Mouse (Mus musculus) spleen, adult 12 weeks (tissue): Measurements from ENCODE around the gene Mrpl14.

Experiments used
- DNase-seq: peaks from one replicate; pipeline ENCODE4 v3.0.0; 2022; ENCODE audit warnings: low spot score

Gene Mrpl14

DNA sequence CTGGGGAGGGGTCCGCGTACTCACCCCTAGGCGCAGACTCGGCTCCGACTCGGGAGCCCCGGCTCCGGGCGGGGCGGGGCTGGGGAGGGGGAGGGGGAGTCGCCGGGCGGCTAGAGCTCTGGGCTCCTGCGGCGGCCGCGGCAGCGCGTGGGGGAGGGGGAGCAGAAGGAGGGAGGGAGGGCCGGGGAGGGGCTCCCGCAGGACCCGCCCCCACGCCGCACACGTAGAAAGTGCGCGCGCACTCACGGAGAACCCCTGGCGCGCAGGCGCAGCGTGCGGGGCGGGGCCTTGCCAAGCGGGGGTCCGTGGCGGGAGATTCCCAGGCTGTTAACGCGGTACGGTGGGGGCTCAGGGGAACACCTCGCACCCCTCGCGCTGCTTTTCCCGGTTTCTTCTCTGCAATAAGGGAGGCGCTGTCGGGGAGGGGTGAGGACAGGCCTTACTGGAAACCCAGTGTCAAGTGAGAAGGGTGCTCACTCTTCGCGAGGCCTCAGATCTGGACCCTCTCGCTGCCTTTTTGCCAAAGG, at the start of gene Mrpl14:
Mrpl14 (plus strand) TSS at position 230 of the 527 bp plus-strand sequence.
- peak; percentile 82 for DNase-seq

DNA sequence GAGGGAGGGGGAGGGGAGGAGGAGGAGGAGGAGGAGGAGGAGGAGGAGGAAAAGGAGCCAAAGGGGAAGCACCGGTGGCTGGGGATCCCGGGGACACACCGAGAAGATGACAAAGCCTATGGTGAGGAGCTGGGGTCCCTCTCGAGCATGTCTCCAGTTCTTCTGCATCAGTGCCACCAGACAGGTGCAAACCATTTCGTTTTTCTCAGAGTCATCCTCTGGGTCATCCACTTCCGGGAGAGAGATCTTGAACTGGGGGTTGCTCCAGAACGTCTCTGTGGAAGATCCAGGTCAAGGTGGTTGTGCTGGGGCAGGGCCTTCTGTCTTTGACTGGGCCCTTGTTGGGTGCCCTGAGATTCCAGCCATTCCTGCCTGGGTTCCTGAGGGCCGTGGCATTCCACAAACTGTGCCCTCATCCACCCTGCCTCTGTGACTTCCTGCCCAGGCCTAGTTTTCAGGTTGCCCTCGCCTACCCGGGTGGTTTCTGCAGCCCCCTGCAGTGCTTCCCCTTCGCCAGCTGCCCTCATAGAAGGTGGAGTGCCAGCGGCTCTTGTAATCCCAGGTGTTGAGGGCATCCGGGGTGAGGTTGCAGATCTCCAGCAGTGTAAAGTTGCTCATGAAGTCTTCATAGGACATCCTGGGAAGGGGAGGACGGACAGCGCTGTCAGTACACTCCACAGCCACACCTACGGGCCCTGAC, 47.4 kb upstream of the Mrpl14 start:
- DNase-seq, result no peak

DNA sequence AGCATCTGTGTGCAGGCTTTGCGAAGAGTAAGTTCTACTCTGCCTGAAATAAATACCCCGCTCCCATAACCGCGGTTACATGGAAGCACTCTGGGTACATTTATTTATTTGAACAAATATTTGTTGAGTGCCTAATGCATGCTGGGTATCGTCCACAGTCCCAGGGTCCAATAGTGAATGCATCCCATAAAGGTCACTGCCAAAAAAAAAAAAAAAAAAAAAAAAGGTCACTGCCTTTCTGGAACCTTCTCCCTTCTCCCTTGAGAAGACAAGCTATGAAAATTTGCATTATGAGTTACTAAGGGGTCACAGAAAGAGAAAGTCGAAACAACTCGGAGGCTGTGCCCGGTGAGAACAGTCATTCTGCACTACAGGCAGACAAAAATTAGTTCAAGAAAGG, 44.1 kb upstream of the Mrpl14 start:
- DNase-seq, result no peak

DNA sequence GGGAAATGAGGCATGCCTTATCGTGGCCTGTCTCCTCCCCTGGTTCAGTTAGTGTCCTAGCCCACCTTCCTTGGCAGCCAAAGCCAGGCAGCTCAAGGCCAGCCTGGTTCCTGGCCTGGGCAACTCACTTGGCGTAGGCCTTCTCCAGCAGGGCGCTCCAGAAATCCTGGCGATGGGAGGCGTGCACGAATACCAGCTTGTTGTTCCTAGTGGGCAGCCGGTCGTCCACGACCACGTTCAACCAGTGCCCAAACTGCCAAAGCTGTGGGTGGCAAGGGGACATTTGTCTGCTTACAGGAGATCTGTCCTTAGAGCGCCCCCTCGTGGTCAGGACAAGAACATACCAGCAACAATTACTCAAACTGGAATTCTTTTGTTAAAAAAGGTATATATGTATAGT, 43.4 kb upstream of the Mrpl14 start:
- DNase-seq, result peak; percentile 51

DNA sequence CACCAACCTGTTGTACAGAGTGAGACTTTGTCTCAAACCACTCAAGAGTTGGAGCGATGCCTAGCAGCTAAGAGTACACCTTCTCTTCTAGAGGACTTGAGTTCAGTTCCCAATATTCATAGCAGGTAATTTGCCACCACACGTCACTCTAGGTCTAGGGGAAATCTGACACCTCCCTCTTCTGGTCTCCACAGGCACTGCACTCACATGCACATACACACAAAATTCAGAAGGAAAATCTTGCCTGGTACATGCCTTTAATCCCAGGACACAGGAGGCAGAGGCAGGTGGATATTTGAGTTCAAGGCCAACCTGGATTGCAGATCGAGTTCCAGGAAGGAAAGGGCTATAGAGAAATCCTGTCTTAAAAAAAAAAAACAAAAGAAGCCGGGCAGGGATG, 41.9 kb upstream of the Mrpl14 start:
- DNase-seq, result no peak

DNA sequence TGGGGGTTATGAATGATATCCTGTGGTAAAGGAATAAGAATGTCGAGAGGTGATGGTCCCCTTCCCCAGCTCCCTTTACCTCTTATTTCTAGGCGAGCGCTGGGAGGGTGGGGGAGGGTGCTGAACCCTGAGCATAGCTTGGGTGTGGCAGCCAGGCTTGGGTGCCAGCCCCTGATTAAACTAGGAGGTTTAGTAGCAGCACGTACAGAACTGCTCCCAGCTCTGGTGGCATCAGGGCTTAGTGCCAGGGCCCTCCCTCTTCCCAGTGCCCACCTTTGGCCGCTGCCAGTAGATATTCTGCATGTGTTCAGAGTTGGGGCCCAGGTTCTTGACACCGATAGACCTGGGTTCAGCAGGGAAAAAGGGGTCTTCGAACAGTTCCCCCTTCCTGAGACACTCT, 32.9 kb upstream of the Mrpl14 start:
- no peak for DNase-seq

DNA sequence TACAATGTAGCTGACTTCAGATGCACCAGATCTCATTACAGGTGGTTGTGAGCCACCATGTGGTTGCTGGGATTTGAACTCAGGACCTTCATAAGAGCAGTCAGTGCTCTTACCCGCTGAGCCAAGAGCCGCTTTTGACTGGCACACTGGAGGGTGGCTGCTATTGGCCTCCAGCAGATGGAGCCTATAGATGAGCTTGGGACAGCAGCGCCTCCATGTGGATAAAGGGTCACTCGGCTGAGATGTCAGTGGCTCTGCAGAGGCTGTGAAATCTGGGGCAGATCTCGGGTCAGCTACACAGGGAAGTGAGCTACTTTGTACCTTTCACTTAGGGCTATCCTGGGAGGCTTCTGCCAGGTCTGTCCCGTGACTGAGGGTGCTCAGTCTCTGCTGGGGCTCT, 30.3 kb upstream of the Mrpl14 start:
- DNase-seq, result no peak

DNA sequence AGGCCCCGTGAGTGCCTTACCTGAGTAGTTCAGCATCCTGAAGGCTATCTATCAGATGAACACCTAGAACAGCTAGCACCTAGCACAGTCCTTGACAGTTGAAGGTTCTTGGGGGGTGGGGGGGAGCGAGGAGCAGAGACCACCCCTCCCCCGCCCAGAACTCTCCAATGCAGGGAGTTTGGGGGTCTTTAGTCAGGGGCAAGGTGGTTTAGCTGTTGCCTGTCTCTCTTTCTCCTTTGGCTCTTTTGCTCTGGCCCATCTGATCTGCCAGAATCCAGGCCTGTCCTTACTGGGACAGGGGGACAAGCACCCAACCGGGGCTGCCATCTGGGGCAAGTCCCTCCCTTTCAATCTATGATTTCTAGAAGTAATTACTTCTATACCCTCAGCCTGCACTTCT, 26.9 kb upstream of the Mrpl14 start, which contains the start of gene Capn11:
Capn11 (minus strand) TSS at position 101 of the 400 bp plus-strand sequence.
- no peak for DNase-seq

DNA sequence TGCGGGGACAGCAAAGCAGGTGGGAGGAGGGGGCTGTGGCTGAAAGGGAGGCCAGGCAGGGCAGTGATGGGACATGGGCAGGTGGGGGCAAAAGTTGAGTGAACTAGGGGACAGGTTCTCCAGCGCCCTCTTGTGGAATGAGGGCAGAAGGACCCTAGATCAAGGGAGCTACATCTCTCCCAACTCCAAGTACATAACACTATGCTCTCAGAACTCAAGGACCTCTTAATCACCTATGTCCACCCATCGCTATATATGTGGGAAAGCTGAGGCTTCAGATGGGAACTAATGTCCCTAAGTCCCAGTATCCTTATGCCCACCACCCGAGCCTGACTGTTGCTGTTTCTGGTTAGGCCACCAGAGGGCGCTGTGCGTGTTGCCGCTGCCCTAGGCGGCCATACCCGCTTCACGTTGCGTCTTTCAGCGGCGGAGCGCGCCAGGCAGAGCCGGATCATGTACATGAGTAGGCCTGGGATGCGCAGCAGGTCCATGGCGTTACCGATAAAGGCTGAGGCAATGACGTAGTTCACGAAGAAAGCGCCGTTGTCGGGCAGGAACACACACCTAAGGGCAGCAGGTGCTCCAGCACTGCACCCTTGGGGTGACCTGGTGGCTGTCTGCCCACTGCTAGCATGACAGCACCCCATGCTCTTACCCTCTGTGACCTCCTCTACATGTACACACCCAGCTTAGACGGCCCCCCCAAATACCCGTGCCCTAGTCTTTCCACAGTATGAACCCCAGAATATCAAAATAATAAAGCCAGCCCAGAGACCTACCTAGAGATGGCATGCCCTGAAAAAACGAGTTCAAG, 22.8 kb upstream of the Mrpl14 start:
- DNase-seq, result peak; percentile 69

DNA sequence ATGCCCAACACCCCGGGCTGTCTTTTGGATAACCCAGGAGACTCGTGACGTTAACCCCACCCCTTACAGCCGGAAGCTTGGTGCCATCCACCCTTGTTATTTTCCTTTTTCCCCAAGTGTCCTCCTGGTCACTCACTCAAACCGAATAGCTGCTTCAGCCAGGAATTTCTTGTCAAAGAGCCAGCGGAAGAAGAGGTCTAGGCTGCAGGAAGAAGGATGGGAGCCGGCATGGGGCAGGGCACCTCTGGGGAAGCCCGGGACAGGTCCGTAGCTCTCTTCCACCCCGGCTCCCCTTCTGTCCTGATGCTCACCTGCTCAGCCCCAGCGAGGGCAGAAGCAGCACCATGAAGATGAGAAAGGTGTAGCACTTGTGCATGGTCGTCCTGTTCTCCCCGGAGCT, 21.5 kb upstream of the Mrpl14 start:
- no peak for DNase-seq

DNA sequence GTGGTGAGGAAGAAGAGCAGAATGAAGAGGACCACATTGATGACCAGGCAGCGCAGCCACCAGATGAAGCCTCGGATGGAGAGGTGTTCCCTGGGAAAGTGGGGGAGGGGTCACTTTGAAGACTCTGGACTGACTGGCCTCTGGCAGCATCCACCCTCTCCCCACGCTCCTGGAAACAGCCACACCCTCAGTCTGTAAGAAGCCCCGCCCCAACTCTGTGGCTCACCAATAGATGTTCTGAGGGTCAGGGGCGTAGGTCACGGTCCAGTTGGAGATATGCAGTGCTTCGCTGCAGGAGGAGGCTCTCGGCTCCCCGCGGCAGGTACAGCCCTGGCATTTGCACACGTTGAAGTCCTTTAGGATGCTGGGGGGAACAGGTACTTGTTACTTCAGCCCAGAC, 20.0 kb upstream of the Mrpl14 start:
- DNase-seq, result no peak

DNA sequence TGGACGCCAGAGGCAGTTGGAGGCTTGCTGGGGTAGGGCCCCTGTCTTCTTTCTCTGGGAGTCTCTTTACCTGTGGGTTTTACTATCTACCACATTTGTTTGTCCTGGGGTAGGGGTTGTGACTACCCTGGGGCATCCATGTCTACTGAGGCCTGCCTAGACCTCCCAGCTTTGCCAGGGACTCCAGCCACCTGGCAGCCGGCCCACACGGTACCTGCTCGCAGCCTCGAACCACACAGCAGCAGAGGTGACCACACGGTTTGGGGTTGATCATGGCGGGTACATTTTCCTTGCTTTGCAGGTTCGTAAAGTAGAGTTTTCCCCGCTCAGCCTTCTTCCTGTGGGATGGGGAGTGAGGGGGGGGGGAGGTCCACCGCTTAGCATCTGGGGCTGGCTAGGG, 18.6 kb upstream of the Mrpl14 start:
- DNase-seq, result no peak

DNA sequence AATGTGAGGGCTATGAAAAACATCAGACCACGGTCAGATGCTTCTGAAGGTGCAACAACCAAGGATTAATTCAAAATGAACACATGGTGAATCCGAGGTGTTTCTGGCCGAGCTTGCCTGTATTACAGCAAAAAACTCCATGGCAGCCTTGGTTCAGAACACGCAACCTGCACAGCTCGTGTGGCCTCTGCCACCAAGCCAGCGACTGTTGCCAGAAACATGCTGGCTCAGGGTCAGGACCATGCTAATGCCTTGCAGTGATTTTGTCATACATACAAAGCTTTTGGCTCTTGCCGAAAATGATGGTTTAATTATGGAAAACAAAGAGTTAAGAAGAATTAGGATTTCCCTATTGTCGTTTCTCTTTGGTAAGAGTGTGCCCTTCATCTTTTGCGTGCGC, 18.1 kb upstream of the Mrpl14 start:
- DNase-seq, result no peak

DNA sequence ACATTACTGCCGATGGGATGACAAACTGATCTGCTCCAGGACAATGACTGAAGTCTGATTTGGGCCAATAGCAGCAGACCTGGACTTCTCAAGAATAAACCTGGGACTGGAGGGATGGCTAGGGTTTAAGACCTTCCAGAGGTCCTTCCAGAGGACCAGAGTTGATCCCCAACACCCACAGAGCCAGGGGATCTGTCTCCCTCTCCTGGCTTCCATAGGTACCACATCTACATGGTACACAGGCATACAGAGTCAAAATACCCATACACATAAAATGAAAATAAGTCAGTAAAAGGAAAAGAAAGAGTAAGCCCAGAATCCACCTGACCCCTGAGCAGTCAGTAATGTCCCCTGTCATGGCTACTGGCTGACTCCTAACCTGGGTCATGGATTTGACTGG, 14.3 kb upstream of the Mrpl14 start:
- DNase-seq, result no peak

DNA sequence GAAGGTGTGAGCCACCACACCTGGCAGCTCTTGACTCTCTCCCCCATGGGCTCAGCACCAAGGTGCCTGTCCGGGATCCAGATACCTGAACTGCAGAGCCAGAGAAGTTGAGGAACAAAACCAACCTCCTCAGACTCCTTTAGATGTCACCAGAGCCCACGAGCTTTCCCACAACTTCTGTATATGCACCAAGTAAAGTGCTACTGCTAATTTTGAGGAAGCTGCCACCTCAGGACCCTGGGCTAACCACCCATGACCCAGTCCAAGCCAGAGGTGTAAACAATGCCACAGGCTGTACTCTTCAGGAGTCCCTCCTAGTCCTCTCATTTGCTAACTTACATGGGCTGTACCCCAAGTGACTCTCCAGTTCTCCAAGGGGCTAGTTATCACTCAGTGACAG, 13.5 kb upstream of the Mrpl14 start:
- no peak for DNase-seq

DNA sequence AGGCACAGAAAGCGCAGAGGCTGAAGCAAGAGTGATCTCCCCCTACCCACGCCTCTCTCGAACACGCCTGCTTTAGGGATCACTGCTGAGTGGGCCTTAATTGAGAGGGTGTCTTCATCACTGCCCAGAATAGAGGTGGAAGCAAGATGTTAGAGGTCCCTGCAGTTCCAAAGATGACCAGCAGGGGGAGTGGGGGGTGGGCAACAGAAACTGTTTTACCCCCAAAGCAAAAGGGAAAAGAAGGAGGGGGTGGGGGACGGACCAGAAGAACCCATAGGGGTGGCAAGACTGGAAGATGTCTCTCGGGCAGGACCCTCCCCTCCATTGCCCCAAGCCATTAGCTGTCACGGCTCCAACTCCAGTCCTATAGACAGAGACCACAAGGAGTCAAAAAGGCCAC, 8.0 kb upstream of the Mrpl14 start:
- DNase-seq, result peak; percentile 33

DNA sequence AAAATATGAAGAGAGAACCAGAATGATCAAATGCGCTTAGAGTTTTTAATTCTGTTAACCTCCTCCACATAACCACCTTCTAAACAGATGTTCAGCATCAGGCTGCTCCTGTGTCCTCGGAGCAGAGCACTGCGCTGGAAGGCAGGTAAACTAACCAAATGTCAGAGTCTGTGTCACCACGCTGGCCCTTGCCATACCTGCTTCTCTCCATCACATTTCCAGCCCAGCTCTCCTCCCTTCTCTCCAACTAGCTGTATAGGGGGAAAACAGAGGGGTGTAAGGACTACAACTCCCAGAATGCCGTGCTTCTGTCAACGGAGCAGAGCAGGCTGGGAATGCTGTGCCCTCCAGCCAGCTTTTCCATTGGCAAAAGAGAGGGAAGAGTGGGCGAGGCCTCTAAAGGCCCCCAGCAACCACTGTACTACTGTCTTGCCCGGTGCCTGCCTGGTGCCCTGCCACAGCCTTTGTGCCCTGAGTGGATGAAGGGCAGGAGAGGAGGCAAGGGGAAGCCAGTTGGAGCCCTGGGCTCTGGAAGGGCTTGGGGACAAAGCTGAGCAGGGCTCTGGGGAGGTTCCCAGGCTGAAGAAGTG, 5.6 kb upstream of the Mrpl14 start:
- no peak for DNase-seq

DNA sequence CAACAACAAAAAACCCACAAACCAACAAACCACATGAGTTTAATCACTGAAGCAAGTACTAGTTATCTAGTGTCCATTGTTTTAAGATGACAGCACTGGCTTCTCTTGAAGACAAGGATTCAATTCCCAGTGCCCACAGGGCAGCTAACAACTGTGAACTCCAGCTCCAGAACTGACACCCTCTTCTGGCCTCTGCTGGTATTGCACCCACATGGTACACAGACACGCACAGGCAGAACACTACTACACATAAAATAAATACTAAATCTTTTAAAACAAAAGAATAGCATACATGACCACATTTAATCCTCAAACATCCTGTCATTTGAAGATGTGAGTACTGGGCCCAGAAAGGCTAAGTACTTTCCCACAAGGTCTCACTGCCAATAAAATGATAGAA, 4.5 kb upstream of the Mrpl14 start:
- DNase-seq, result no peak

DNA sequence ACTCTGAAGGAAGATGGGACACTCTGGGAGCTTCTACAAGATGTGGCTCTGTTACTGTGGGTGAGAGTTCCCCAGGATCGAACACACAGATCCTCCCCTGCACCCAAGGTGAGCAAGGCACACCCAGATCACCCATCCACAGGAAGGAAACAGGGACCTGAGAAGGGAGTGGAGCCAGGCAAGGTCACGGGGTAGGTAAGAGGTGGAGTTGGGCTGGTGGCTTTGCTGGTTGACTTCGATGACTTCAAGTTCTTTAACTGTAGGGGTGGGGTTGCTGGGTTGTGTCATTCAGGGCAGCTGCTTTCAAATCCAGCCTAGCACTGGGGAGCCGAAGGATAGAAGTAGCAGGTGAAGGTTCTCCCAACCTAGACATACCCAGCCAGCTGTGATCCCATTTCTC, 3.3 kb upstream of the Mrpl14 start:
- DNase-seq, result no peak

DNA sequence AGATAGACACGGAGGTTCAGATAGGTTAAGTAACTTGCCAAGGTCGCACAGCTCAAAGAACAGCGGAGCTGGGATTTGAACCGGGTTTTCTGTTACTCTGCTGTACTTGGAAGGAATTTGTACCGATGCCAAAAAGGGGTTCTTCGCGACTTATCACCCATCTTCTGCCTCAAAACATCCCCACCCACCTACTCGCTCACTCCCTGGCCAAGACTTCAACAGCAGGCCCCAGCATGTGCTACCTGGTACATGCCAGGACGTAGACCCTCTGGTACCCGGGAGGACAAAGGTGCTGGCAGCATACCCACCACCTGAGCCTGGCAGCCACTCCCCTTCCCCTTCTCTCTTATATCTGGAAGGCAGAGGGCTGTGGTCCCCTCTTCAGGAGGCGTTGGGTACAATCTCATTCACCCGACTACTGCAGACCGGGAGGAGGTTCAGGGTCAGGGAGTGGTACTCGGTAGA, 1.4 kb upstream of the Mrpl14 start:
- DNase-seq, result no peak

DNA sequence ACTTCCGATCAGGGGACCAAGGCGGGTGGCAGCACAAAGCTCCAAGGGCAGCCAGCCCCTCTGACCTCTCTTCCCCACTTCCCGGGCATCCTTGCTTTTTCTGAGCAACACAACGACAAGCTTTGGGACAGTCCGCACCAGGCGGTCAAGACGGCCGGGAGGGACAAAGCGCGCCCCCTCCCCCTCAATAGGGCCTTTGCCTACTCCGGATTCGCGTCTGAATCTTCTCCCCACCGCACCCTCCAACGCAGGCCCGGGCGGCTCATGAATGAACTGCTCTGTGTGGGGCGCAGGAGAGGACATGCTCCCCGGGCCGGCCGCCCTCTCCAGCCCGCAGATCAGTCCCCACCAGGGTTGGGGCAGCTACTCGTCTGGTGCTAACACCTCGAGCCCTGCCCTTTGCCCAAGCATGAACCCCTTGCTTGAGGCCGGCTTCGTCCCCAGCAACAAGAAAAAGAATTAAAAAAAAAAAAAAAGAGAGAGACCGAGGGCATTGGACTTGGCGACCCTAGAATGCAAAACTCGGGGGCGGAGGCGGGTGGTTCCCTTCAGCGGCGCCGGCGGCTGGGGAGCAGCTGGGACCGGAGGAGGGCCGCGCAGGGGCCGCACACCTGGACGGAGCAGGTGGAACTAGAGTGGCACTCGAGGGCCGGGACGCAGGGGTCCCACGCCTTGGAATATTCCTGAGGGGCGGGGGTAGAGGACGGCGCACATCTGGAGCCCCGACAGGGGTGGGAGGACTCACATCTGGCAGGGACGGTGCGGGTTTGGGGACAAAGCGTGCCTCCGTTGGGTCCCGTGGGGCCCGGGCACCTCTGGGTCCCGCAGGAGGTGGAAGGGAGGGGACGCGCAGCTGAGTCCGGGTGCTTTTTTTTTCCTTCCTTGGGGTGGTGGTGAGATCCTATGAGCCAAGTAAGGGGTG, 690 bp upstream of the Mrpl14 start:
- DNase-seq, result peak; percentile 21

DNA sequence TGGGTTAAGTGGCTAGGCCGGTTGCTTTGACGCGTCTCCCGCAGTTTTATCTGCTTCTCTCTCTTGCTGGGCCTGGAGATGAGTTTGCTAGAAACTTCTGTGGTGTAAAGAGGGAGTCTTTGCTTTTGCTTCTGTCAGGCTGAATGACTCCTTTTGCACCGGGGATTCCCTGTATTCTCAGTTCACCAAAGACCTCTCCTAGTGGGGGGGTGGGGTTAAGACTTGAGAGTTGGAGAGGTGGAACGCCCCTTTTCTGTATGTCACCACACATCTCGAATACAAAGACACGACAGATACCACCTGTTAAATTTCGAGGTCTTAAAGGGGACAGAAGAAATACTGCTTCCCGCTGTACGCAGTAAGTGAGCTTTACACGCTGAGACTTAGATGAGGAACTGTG, 594 bp downstream of the Mrpl14 start, which contains the start of gene Tmem63b:
Tmem63b (minus strand) TSS at position 190 of the 400 bp plus-strand sequence.
- DNase-seq, result no peak
